Mouse (Mus musculus) neural tube, embryonic 13.5 days (tissue): ENCODE measurements around the gene Git2. TPM values are rescaled to one million over a fixed set of nuclear protein-coding genes. Genes with fewer than 3 reads are reported as not detected.

ENCODE experiments used
- ATAC-seq: fragments of 200-750 bp; cut with Nextera tagmentation; 2 replicates; pipeline ENCODE4 v1.8.0; 2017; ENCODE audit warnings: low read depth, mild to moderate bottlenecking, moderate TSS enrichment, moderate library complexity
- H3K27ac ChIP-seq: fragments of 300-500 bp; sonication (generic); replicated peaks from 2 replicates; pipeline ENCODE4 v1.5.1; 2015; ENCODE audit warnings: moderate library complexity, mild to moderate bottlenecking, inconsistent platforms
- H3K27me3 ChIP-seq: fragments of 300-500 bp; sonication (generic); 2 replicates; pipeline ENCODE4 v1.6.1; 2015; ENCODE audit warnings: mild to moderate bottlenecking, inconsistent platforms
- H3K36me3 ChIP-seq: fragments of 300-500 bp; sonication (generic); 2 replicates; pipeline ENCODE4 v1.6.1; 2015; ENCODE audit warnings: mild to moderate bottlenecking, inconsistent platforms
- H3K4me1 ChIP-seq: fragments of 300-500 bp; sonication (generic); replicated peaks from 2 replicates; pipeline ENCODE4 v1.6.1; 2015; ENCODE audit warnings: inconsistent platforms
- H3K4me2 ChIP-seq: fragments of 300-500 bp; sonication (generic); 2 replicates; pipeline ENCODE4 v1.6.1; 2015; ENCODE audit warnings: inconsistent platforms, mild to moderate bottlenecking, moderate library complexity
- H3K4me3 ChIP-seq: fragments of 300-500 bp; sonication (generic); 2 replicates; pipeline ENCODE4 v1.5.1; 2015; ENCODE audit warnings: mild to moderate bottlenecking, inconsistent platforms
- H3K9ac ChIP-seq: fragments of 300-500 bp; sonication (generic); 2 replicates; pipeline ENCODE4 v1.6.1; 2015; ENCODE audit warnings: moderate library complexity, mild to moderate bottlenecking, inconsistent platforms
- H3K9me3 ChIP-seq: fragments of 300-500 bp; sonication (generic); 2 replicates; pipeline ENCODE4 v1.6.1; 2016; ENCODE audit warnings: inconsistent platforms
- WGBS: fragments of 180-500 bp; shearing (Covaris S2); methylation state at CpG from one replicate; pipeline ENCODE4 v1.1.7; 2015; 5-methylcytosine and 5-hydroxymethylcytosine counted together
- polyA plus RNA-seq: library from polyadenylated mRNA; unstranded; fragments of >200 nt; fragmentation: Nextera tagmentation; extraction: Ambion mirVana; gene quantifications from 2 replicates; pipeline ENCODE4 v1.2.1, GENCODE M21; 2015

The Git2 gene
- polyA plus RNA-seq, 1 experiment from 2014 or later, result 47.5 TPM

GRCm38 (mm10) chr5:114747521-114747920 lies 27.8 kb downstream of the Git2 start:
- no peak for ATAC-seq
- 89% methylated on average over 5 of the region's 5 CpGs for WGBS
- H3K9ac ChIP-seq, result no peak overlapping the region
- no peaks in the 10 kb centered on the region for H3K4me1 ChIP-seq
- H3K9me3 ChIP-seq, result no peaks in the 10 kb centered on the region
- no peak overlapping the region for H3K4me3 ChIP-seq
- H3K27me3 ChIP-seq, result no peaks in the 10 kb centered on the region
- no peak overlapping the region for H3K4me2 ChIP-seq
- H3K27ac ChIP-seq, result no peak overlapping the region
- peaks cover 94% of the 10 kb centered on the region for H3K36me3 ChIP-seq

GRCm38 (mm10) chr5:114746886-114747285 lies 28.4 kb downstream of the Git2 start:
- Histone ChIP-seq H3K36me3 (peaks cover 94% of the 10 kb centered on the region), H3K4me3 (no peak overlapping the region), H3K4me2 (no peak overlapping the region), H3K4me1 (no peaks in the 10 kb centered on the region), H3K9ac (no peak overlapping the region), H3K27ac (no peak overlapping the region), H3K9me3 (no peaks in the 10 kb centered on the region), H3K27me3 (no peaks in the 10 kb centered on the region)
- WGBS, result 94% methylated on average over 4 of the region's 4 CpGs
- no peak for ATAC-seq

GRCm38 (mm10) chr5:114745581-114745980 lies 29.7 kb downstream of the Git2 start:
- Histone ChIP-seq H3K4me2 (no peak overlapping the region), H3K9ac (no peak overlapping the region), H3K9me3 (no peaks in the 10 kb centered on the region), H3K4me3 (no peak overlapping the region), H3K4me1 (no peaks in the 10 kb centered on the region), H3K27ac (no peak overlapping the region), H3K27me3 (no peaks in the 10 kb centered on the region), H3K36me3 (peaks cover 93% of the 10 kb centered on the region)
- 92% methylated on average over 5 of the region's 5 CpGs for WGBS
- ATAC-seq, result no peak

GRCm38 (mm10) chr5:114743697-114744090 lies 31.6 kb downstream of the Git2 start:
- no peak overlapping the region for H3K27ac ChIP-seq
- H3K36me3 ChIP-seq, result peaks cover 93% of the 10 kb centered on the region
- no peak overlapping the region for H3K4me3 ChIP-seq
- H3K4me2 ChIP-seq, result no peak overlapping the region
- no peaks in the 10 kb centered on the region for H3K4me1 ChIP-seq
- H3K9ac ChIP-seq, result no peak overlapping the region
- 93% methylated on average over 8 of the region's 8 CpGs for WGBS
- H3K27me3 ChIP-seq, result no peaks in the 10 kb centered on the region
- ATAC-seq, result no peak
- H3K9me3 ChIP-seq, result no peaks in the 10 kb centered on the region

GRCm38 (mm10) chr5:114742998-114743696 lies 32.2 kb downstream of the Git2 start:
- Histone ChIP-seq H3K4me3 (no peak overlapping the region), H3K36me3 (peaks cover 93% of the 10 kb centered on the region), H3K4me2 (no peak overlapping the region), H3K27me3 (no peaks in the 10 kb centered on the region), H3K9ac (no peak overlapping the region), H3K4me1 (no peaks in the 10 kb centered on the region), H3K9me3 (no peaks in the 10 kb centered on the region), H3K27ac (no peak overlapping the region)
- ATAC-seq, result no peak
- WGBS, result 91% methylated on average over 13 of the region's 13 CpGs

- H3K4me3 ChIP-seq, result no peak overlapping the region
- no peaks in the 10 kb centered on the region for H3K4me1 ChIP-seq
- H3K27ac ChIP-seq, result no peak overlapping the region
- no peak for ATAC-seq
- H3K36me3 ChIP-seq, result peaks cover 93% of the 10 kb centered on the region
- H3K4me2 ChIP-seq, result no peak overlapping the region
- H3K9ac ChIP-seq, result no peak overlapping the region
- H3K9me3 ChIP-seq, result no peaks in the 10 kb centered on the region
- 89% methylated on average over 10 of the region's 10 CpGs for WGBS
- H3K27me3 ChIP-seq, result no peaks in the 10 kb centered on the region
Measured at GRCm38 (mm10) chr5:114742572-114742971, 32.7 kb downstream of the Git2 start.

GRCm38 (mm10) chr5:114740595-114740994 lies 34.7 kb downstream of the Git2 start:
- Histone ChIP-seq H3K9me3 (no peaks in the 10 kb centered on the region), H3K27ac (no peak overlapping the region), H3K36me3 (peaks cover 97% of the 10 kb centered on the region), H3K4me3 (no peak overlapping the region), H3K4me1 (no peaks in the 10 kb centered on the region), H3K4me2 (no peak overlapping the region), H3K27me3 (no peaks in the 10 kb centered on the region), H3K9ac (no peak overlapping the region)
- ATAC-seq, result no peak
- 70% methylated on average over 4 of the region's 4 CpGs for WGBS

- Histone ChIP-seq H3K4me2 (no peak overlapping the region), H3K9me3 (no peaks in the 10 kb centered on the region), H3K36me3 (peaks cover 91% of the 10 kb centered on the region), H3K4me3 (no peak overlapping the region), H3K27ac (no peak overlapping the region), H3K4me1 (no peaks in the 10 kb centered on the region), H3K27me3 (no peaks in the 10 kb centered on the region), H3K9ac (no peak overlapping the region)
- no peak for ATAC-seq
- 90% methylated on average over 12 of the region's 12 CpGs for WGBS
Measured at GRCm38 (mm10) chr5:114738707-114739241, 36.5 kb downstream of the Git2 start.

GRCm38 (mm10) chr5:114737090-114737887 lies 38.0 kb downstream of the Git2 start:
- Histone ChIP-seq H3K9me3 (no peaks in the 10 kb centered on the region), H3K27me3 (no peaks in the 10 kb centered on the region), H3K4me2 (no peak overlapping the region), H3K4me3 (no peak overlapping the region), H3K9ac (no peak overlapping the region), H3K4me1 (no peaks in the 10 kb centered on the region), H3K27ac (no peak overlapping the region), H3K36me3 (peaks cover 91% of the 10 kb centered on the region)
- no peak for ATAC-seq
- 86% methylated on average over 21 of the region's 21 CpGs for WGBS

- H3K9ac ChIP-seq, result no peak overlapping the region
- no peaks in the 10 kb centered on the region for H3K27me3 ChIP-seq
- WGBS, result 86% methylated on average over 15 of the region's 15 CpGs
- H3K36me3 ChIP-seq, result peaks cover 93% of the 10 kb centered on the region
- no peak overlapping the region for H3K4me2 ChIP-seq
- H3K4me3 ChIP-seq, result no peak overlapping the region
- ATAC-seq, result no peak
- H3K4me1 ChIP-seq, result no peaks in the 10 kb centered on the region
- no peak overlapping the region for H3K27ac ChIP-seq
- H3K9me3 ChIP-seq, result no peaks in the 10 kb centered on the region
Measured at GRCm38 (mm10) chr5:114733606-114734005, 41.7 kb downstream of the Git2 start.

- Histone ChIP-seq H3K4me2 (no peak overlapping the region), H3K36me3 (peaks cover 92% of the 10 kb centered on the region), H3K27me3 (no peaks in the 10 kb centered on the region), H3K27ac (no peak overlapping the region), H3K9ac (no peak overlapping the region), H3K9me3 (no peaks in the 10 kb centered on the region), H3K4me1 (no peaks in the 10 kb centered on the region), H3K4me3 (no peak overlapping the region)
- 89% methylated on average over 15 of the region's 15 CpGs for WGBS
- no peak for ATAC-seq
Measured at GRCm38 (mm10) chr5:114731969-114732368, 43.3 kb downstream of the Git2 start.

GRCm38 (mm10) chr5:114731498-114731897 lies 43.8 kb downstream of the Git2 start:
- no peak overlapping the region for H3K4me3 ChIP-seq
- H3K27ac ChIP-seq, result no peak overlapping the region
- no peak overlapping the region for H3K4me2 ChIP-seq
- H3K27me3 ChIP-seq, result no peaks in the 10 kb centered on the region
- no peak overlapping the region for H3K9ac ChIP-seq
- H3K36me3 ChIP-seq, result peaks cover 87% of the 10 kb centered on the region
- H3K9me3 ChIP-seq, result no peaks in the 10 kb centered on the region
- ATAC-seq, result no peak
- no peaks in the 10 kb centered on the region for H3K4me1 ChIP-seq
- 74% methylated on average over 6 of the region's 6 CpGs for WGBS
